ENCODE assay signal across 9 mouse cellular contexts in genomic region chr16:17929211-17929610, GRCm38 (mm10). TPM values are rescaled to one million over a fixed set of nuclear protein-coding genes. Genes with fewer than 3 reads are reported as not detected.
DNase-seq lines count a peak whose midpoint lies in the region; ATAC-seq and TF ChIP-seq lines count a peak whose summit lies in the region.
"Had no signal": no experiment of that assay in that cellular context is flagged by ENCODE, and none has a peak within 500 bp of the region (broad histone marks: within the 10 kb centered on the region; RNA-seq: fewer than 3 reads in every experiment).

No protein-coding gene starts in this region.

- H3K27ac ChIP-seq in lung, postnatal 0 days (ENCODE audit: low read length): peak overlapping the region; percentile 89
- no peak overlapping the region; the same call in 1 of the 2 replicates for H3K27ac ChIP-seq in forebrain, embryonic 16.5 days (ENCODE audit: low read length)
- peak overlapping the region; percentile 84 for H3K27ac ChIP-seq in liver, embryonic 14.5 days
- H3K27ac ChIP-seq in stomach, postnatal 0 days (replicated peaks): peak overlapping the region; percentile 94

- H3K9ac ChIP-seq in lung, postnatal 0 days (replicated peaks; ENCODE audit: low read depth): no peak overlapping the region
- H3K9ac ChIP-seq in forebrain, embryonic 16.5 days (replicated peaks; ENCODE audit: low read depth, low read length): no peak overlapping the region
- H3K9ac ChIP-seq in liver, embryonic 14.5 days (replicated peaks): peak overlapping the region; percentile 71; the same call in 1 of the 2 replicates
- no peak overlapping the region for H3K9ac ChIP-seq in stomach, postnatal 0 days (ENCODE audit: low read length)

- H3K4me3 ChIP-seq in lung, postnatal 0 days (ENCODE audit: low read depth, low read length): no peak overlapping the region
- no peak overlapping the region for H3K4me3 ChIP-seq in forebrain, embryonic 16.5 days (replicated peaks; ENCODE audit: low read length)
- no peak overlapping the region for H3K4me3 ChIP-seq in liver, embryonic 14.5 days (ENCODE audit: insufficient read depth in 1 of 2, low read depth in 2 of 2, low read length in 2 of 2)
- H3K4me3 ChIP-seq in stomach, postnatal 0 days (ENCODE audit: low read depth, low read length): no peak overlapping the region

- no peaks in the 10 kb centered on the region for H3K9me3 ChIP-seq in lung, postnatal 0 days (ENCODE audit: low read length)
- no peaks in the 10 kb centered on the region for H3K9me3 ChIP-seq in forebrain, embryonic 16.5 days (ENCODE audit: control insufficient read depth, low read length)
- no peaks in the 10 kb centered on the region for H3K9me3 ChIP-seq in liver, embryonic 14.5 days (ENCODE audit: control insufficient read depth, low read length)
- no peaks in the 10 kb centered on the region for H3K9me3 ChIP-seq in stomach, postnatal 0 days (ENCODE audit: control insufficient read depth, low read length)

- 23% methylated on average over 2 of the region's 2 CpGs for WGBS in lung, postnatal 0 days
- WGBS in forebrain, embryonic 16.5 days: 2% methylated on average over 2 of the region's 2 CpGs
- 30% methylated on average over 2 of the region's 2 CpGs for WGBS in liver, embryonic 14.5 days (ENCODE audit: insufficient replicate concordance)
- 9% methylated on average over 2 of the region's 2 CpGs for WGBS in stomach, postnatal 0 days

- no peak for TF ChIP-seq CTCF in lung, postnatal 0 days (IDR thresholded peaks at IDR 0.05)
- TF ChIP-seq CTCF in liver, embryonic 14.5 days (IDR thresholded peaks at IDR 0.05; ENCODE audit: low read depth): no peak
- no peak for TF ChIP-seq CTCF in stomach, postnatal 0 days (IDR thresholded peaks at IDR 0.05; ENCODE audit: low read depth)

- H3K36me3 ChIP-seq in lung, postnatal 0 days (ENCODE audit: insufficient read depth, low read length): no peaks in the 10 kb centered on the region
- H3K36me3 ChIP-seq in forebrain, embryonic 16.5 days (ENCODE audit: control insufficient read depth, insufficient read depth): no peaks in the 10 kb centered on the region
- H3K36me3 ChIP-seq in liver, embryonic 14.5 days (replicated peaks; ENCODE audit: control insufficient read depth, insufficient read depth, low read depth): peaks cover 7% of the 10 kb centered on the region; the same call in 1 of the 2 replicates
- peaks cover 4% of the 10 kb centered on the region for H3K36me3 ChIP-seq in stomach, postnatal 0 days (ENCODE audit: control insufficient read depth, insufficient read depth, low read length)

- no peak for DNase-seq in lung, postnatal 0 days (ENCODE audit: low spot score)
- no peak for DNase-seq in lung, postnatal 10 days
- no peak for DNase-seq in liver, embryonic 14.5 days (ENCODE audit: low read depth in 3 of 3, low spot score in 3 of 3)
- no peak for DNase-seq in stomach, postnatal 0 days (ENCODE audit: low spot score)
- DNase-seq in adrenal gland, adult 2 months: no peak

- ATAC-seq in lung, postnatal 0 days: no peak
- ATAC-seq in forebrain, embryonic 16.5 days: no peak; the same call in 1 of the 2 replicates
- no peak for ATAC-seq in liver, embryonic 14.5 days (ENCODE audit: insufficient read depth)
- peak; percentile 0; the same call in 1 of the 2 replicates for ATAC-seq in stomach, postnatal 0 days (ENCODE audit: low FRiP score, low TSS enrichment)
- ATAC-seq in inflammation-experienced regulatory T-cells, adult 6 months: no peak

- H3K4me2 ChIP-seq in lung, postnatal 0 days (replicated peaks; ENCODE audit: low read depth, low read length): no peak overlapping the region
- H3K4me2 ChIP-seq in forebrain, embryonic 16.5 days (ENCODE audit: low read length): peak overlapping the region; percentile 91
- peak overlapping the region; percentile 97 for H3K4me2 ChIP-seq in liver, embryonic 14.5 days (ENCODE audit: low read depth)
- no peak overlapping the region for H3K4me2 ChIP-seq in stomach, postnatal 0 days (replicated peaks; ENCODE audit: low read depth)

- no peaks in the 10 kb centered on the region for H3K27me3 ChIP-seq in lung, postnatal 0 days (replicated peaks; ENCODE audit: insufficient read depth, low read length)
- no peaks in the 10 kb centered on the region; the same call in 1 of the 2 replicates for H3K27me3 ChIP-seq in forebrain, embryonic 16.5 days (replicated peaks; ENCODE audit: control insufficient read depth, insufficient read depth, low read length)
- no peaks in the 10 kb centered on the region for H3K27me3 ChIP-seq in liver, embryonic 14.5 days (ENCODE audit: control insufficient read depth, insufficient read depth, low read length)
- H3K27me3 ChIP-seq in stomach, postnatal 0 days (ENCODE audit: control insufficient read depth, insufficient read depth, low read length): no peaks in the 10 kb centered on the region

- H3K4me1 ChIP-seq in lung, postnatal 0 days (ENCODE audit: insufficient read depth, low read depth, low read length): no peaks in the 10 kb centered on the region
- peaks cover 20% of the 10 kb centered on the region for H3K4me1 ChIP-seq in forebrain, embryonic 16.5 days (replicated peaks; ENCODE audit: control insufficient read depth, insufficient read depth, low read length)
- peaks cover 13% of the 10 kb centered on the region in 2 experiments for H3K4me1 ChIP-seq in liver, embryonic 14.5 days (replicated peaks; ENCODE audit: control insufficient read depth in 2 of 2, insufficient read depth in 2 of 2, low read length in 1 of 2)
- no peaks in the 10 kb centered on the region for H3K4me1 ChIP-seq in stomach, postnatal 0 days (replicated peaks; ENCODE audit: control insufficient read depth, insufficient read depth)

- no peak for TF ChIP-seq EP300 in lung, postnatal 0 days (IDR thresholded peaks at IDR 0.05)
- no peak for TF ChIP-seq EP300 in liver, embryonic 14.5 days (IDR thresholded peaks at IDR 0.05; ENCODE audit: low read depth)
- TF ChIP-seq EP300 in stomach, postnatal 0 days (optimal IDR thresholded peaks at IDR 0.05): no peak

RNA-seq across cellular contexts. Expression of gene Slc25a1, which starts 1.2 kb away (rescaled TPM):
- 87.3 and 94.0 TPM in 2 replicates for polyA plus RNA-seq in lung, postnatal 0 days (2015; fragmentation: Nextera tagmentation; extraction: Ambion mirVana)
- 133 and 155 TPM in 2 replicates for polyA plus RNA-seq in forebrain, embryonic 16.5 days (2015; fragmentation: Nextera tagmentation; extraction: Ambion mirVana)
- 33.4 and 41.7 TPM in 2 replicates for polyA plus RNA-seq in liver, embryonic 14.5 days (2012; rRNA removed)
- 50.6 and 57.2 TPM in 2 replicates for polyA plus RNA-seq in liver, embryonic 14.5 days (2014; fragmentation: Nextera tagmentation; extraction: Ambion mirVana)
- 219 and 245 TPM in 2 replicates for polyA plus RNA-seq in stomach, postnatal 0 days (2015; fragmentation: Nextera tagmentation; extraction: Ambion mirVana)
- 10 to 100 TPM in 1 of 3 experiments, 1 to 10 TPM in 2; 4.4 to 12.6 (median 8.2) TPM for polyA plus RNA-seq in inflammation-experienced regulatory T-cells, adult 6 months (2017; shearing (Covaris generic))
- total RNA-seq in adrenal gland, adult 2 months (2021): 100 to 1,000 TPM; 215 to 471 TPM
- 601 and 791 TPM in 2 replicates for polyA plus RNA-seq in adrenal gland, adult 2 months (2012; rRNA removed)

RNA-seq across cellular contexts. Expression of gene Gsc2, which starts 14.4 kb away (rescaled TPM):
- polyA plus RNA-seq in lung, postnatal 0 days (2015; fragmentation: Nextera tagmentation; extraction: Ambion mirVana): not detected in 2 replicates
- 0.30 TPM in 1 of 2 replicates, not detected in the other for polyA plus RNA-seq in forebrain, embryonic 16.5 days (2015; fragmentation: Nextera tagmentation; extraction: Ambion mirVana)
- not detected in 2 replicates for polyA plus RNA-seq in liver, embryonic 14.5 days (2012; rRNA removed)
- not detected in 2 replicates for polyA plus RNA-seq in liver, embryonic 14.5 days (2014; fragmentation: Nextera tagmentation; extraction: Ambion mirVana)
- 0.21 and 0.23 TPM in 2 replicates for polyA plus RNA-seq in stomach, postnatal 0 days (2015; fragmentation: Nextera tagmentation; extraction: Ambion mirVana)
- not detected for polyA plus RNA-seq in inflammation-experienced regulatory T-cells, adult 6 months (2017; shearing (Covaris generic))
- total RNA-seq in adrenal gland, adult 2 months (2021): not detected
- polyA plus RNA-seq in adrenal gland, adult 2 months (2012; rRNA removed): not detected in 2 replicates
- total RNA-seq: common myeloid progenitor, adult 5-6 weeks had no signal
- polyA plus RNA-seq: heart, embryonic 14.5 days had no signal

RNA-seq across cellular contexts. Expression of gene Ess2, which starts 18.1 kb away (rescaled TPM):
- 21.8 and 22.6 TPM in 2 replicates for polyA plus RNA-seq in lung, postnatal 0 days (2015; fragmentation: Nextera tagmentation; extraction: Ambion mirVana)
- polyA plus RNA-seq in forebrain, embryonic 16.5 days (2015; fragmentation: Nextera tagmentation; extraction: Ambion mirVana): 57.2 and 60.8 TPM in 2 replicates
- 6.3 and 7.5 TPM in 2 replicates for polyA plus RNA-seq in liver, embryonic 14.5 days (2012; rRNA removed)
- 6.8 and 7.6 TPM in 2 replicates for polyA plus RNA-seq in liver, embryonic 14.5 days (2014; fragmentation: Nextera tagmentation; extraction: Ambion mirVana)
- polyA plus RNA-seq in stomach, postnatal 0 days (2015; fragmentation: Nextera tagmentation; extraction: Ambion mirVana): 15.6 and 17.0 TPM in 2 replicates
- 10 to 100 TPM; 29.9 to 45.9 (median 39.7) TPM for polyA plus RNA-seq in inflammation-experienced regulatory T-cells, adult 6 months (2017; shearing (Covaris generic))
- total RNA-seq in adrenal gland, adult 2 months (2021): 10 to 100 TPM; 14.1 to 15.5 TPM
- polyA plus RNA-seq in adrenal gland, adult 2 months (2012; rRNA removed): 19.5 and 22.6 TPM in 2 replicates

RNA-seq across cellular contexts. Expression of gene Tssk2, which starts 30.8 kb away (rescaled TPM):
- not detected in 2 replicates for polyA plus RNA-seq in lung, postnatal 0 days (2015; fragmentation: Nextera tagmentation; extraction: Ambion mirVana)
- polyA plus RNA-seq in forebrain, embryonic 16.5 days (2015; fragmentation: Nextera tagmentation; extraction: Ambion mirVana): 0.17 TPM in 1 of 2 replicates, not detected in the other
- not detected in 2 replicates for polyA plus RNA-seq in liver, embryonic 14.5 days (2012; rRNA removed)
- polyA plus RNA-seq in liver, embryonic 14.5 days (2014; fragmentation: Nextera tagmentation; extraction: Ambion mirVana): not detected in 2 replicates
- 0.07 TPM in 1 of 2 replicates, not detected in the other for polyA plus RNA-seq in stomach, postnatal 0 days (2015; fragmentation: Nextera tagmentation; extraction: Ambion mirVana)
- polyA plus RNA-seq in inflammation-experienced regulatory T-cells, adult 6 months (2017; shearing (Covaris generic)): under 1 TPM in 1 of 3 experiments, not detected in 2; 0.43 TPM
- not detected for total RNA-seq in adrenal gland, adult 2 months (2021)
- polyA plus RNA-seq in adrenal gland, adult 2 months (2012; rRNA removed): not detected in 2 replicates
- total RNA-seq: common myeloid progenitor, adult 5-6 weeks had no signal
- polyA plus RNA-seq: heart, embryonic 14.5 days had no signal

RNA-seq across cellular contexts. Expression of gene Dgcr2, which starts 30.8 kb away (rescaled TPM):
- 47.3 and 49.2 TPM in 2 replicates for polyA plus RNA-seq in lung, postnatal 0 days (2015; fragmentation: Nextera tagmentation; extraction: Ambion mirVana)
- polyA plus RNA-seq in forebrain, embryonic 16.5 days (2015; fragmentation: Nextera tagmentation; extraction: Ambion mirVana): 108 and 110 TPM in 2 replicates
- 14.2 and 16.3 TPM in 2 replicates for polyA plus RNA-seq in liver, embryonic 14.5 days (2012; rRNA removed)
- polyA plus RNA-seq in liver, embryonic 14.5 days (2014; fragmentation: Nextera tagmentation; extraction: Ambion mirVana): 13.2 and 15.5 TPM in 2 replicates
- 38.8 and 40.7 TPM in 2 replicates for polyA plus RNA-seq in stomach, postnatal 0 days (2015; fragmentation: Nextera tagmentation; extraction: Ambion mirVana)
- 10 to 100 TPM; 16.4 to 21.8 (median 19.9) TPM for polyA plus RNA-seq in inflammation-experienced regulatory T-cells, adult 6 months (2017; shearing (Covaris generic))
- 10 to 100 TPM; 62.1 to 68.1 TPM for total RNA-seq in adrenal gland, adult 2 months (2021)
- 139 and 166 TPM in 2 replicates for polyA plus RNA-seq in adrenal gland, adult 2 months (2012; rRNA removed)

Comparison
In these comparisons a context has a peak if more than half of its experiments do, and no peak if none do; other contexts are left out.
1. H3K4me2 ChIP-seq: peak in forebrain, embryonic 16.5 days (single experiment) and liver, embryonic 14.5 days (single experiment); none in lung, postnatal 0 days (single experiment) and stomach, postnatal 0 days (single experiment).